Mouse (Mus musculus): ENCODE results near the gene Lamc2. TPM values are rescaled to one million over a fixed set of nuclear protein-coding genes. Genes with fewer than 3 reads are reported as not detected.
"Not testable (repeated sequence)": the region's sequence is repeated elsewhere in the genome, so short reads cannot be mapped to it uniquely, and the experiment has no call there.

The Lamc2 gene
- total RNA-seq, 2 experiments from 2014 or later = 0.02 TPM; not detected in 1

DNA sequence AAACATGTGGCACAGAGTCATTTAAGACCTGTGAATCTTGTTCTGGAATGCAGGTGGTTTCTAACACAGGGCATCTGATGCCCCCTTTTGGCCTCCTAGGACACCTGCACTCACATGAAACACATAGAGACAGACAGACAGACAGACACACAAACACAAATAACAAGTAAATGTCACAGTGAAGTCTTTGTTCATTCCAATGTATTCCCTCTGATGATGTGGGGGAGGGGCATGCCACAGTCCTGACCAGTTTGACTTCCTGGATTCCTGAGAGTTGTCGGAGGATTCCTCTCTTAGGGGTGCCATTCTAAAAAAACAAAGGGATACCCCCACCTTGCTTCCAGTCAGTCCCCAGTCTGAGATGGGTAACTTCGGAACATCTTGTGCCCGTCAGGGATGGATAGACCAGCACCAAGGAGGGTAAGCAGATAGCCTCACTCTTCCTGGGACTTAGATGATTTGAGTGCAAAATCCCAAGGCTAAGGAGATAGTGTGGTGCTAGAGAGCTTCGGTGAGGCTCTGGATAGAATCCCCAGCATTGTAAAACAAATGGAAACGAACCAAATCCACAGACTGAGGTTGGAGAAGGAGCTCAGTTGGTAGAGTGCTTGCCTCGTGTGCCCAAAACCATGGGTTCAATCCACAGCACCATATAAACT is 89.1 kb downstream of the Lamc2 start:
- no peak for ATAC-seq (replicated peaks; ENCODE audit: poor library complexity)

DNA sequence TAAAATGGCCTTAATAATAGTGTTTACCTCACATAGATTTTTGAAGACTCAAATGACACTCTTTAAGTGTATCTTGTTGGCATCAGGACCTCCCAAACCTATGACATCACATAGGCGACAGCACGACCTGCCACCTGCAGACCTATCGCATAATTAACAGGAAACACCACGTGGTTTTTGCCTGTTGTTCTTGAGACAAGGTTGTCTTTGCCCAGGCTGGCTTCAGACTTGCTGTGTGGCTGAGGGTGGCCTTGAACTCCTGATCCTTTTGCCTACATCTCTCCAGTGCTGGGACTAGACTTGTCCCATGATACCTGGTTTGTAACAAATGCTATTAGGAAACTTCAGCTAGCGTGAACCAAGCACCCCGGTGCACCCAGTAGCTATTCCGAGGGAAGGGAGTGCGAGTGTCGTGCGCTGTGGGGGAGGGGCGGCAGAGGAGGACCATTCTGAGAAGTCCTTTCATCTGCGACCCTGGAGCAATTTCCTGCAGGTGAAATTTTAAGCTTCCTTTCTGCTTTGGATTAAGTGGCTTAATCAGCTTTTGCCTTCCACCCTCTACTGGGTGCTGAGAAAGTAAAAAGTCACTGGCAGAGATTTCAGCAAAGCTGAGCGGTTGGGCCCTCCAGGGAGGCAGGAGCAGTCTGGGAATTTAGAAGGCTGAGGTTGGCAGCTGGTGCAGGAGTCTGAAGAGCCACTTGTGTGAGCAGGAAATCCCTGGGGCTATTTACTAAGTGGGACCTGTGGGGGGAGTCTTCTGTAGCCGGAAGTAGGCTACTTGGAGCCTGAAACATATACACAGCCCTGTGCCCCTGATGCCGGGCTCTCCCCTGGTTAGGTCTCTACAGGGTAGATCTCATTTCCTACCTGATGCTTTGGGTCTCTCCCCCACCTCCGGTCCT is 90.2 kb downstream of the Lamc2 start:
- no peak for ATAC-seq (replicated peaks; ENCODE audit: poor library complexity)

DNA sequence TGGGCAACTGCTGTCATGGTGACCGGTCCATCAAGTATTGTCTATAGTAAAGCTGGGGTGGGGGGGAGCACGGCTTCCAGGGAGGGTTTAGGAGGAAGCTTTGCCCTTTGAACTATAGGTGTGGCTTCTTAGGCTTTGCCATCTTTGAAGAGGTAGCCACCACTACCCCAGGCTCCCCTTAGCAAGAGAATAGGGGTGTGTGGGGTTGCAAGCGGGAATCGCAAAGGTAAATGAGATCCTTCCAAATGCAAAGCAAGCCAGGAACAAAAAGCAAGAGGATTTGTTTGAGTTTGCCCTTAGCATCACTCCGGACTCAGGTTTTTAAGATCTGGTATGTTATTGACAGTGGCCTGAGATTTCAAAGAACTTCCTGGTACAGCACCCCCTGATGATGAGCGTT is 90.9 kb downstream of the Lamc2 start:
- ATAC-seq (replicated peaks; ENCODE audit: poor library complexity) = no peak

DNA sequence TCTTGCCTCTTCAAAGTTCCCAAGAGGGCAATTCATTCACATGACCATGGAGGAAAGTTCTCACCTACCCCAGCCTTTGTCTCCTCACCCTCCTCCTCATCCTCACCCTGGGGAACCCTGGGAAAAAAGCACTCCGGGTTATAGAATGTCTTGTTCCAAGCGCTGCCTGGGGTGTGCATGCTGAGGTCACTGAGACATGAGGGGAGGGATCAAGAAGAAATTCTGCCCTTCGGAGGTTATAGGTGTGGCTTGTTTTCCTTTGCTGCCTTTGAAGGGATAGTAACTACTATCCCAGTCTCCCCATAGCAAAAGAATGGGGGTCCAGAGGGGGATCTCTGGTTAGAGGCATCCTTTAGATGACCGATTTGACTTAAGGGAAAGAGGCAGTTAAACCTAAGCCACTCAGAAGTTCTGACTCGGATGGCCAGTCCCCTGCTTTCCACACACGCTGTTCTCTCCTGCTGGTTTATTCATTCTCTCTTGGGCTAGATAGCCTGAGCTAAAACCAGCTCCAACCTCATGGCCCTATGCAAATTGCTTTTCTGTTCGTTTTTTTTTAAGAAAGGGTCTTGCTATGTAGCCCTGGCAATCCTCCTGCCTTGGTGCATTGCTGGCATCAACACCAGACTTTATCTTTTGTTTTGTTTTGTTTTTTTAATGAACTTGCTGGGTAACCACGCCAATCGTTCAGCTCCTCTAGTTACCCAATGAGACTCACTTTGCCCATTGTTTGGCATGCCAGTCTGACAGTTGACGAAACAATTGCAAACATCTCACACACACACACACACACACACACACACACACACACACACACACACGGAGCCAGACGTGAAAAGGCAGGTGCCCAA is 91.8 kb downstream of the Lamc2 start:
- no peak for ATAC-seq (replicated peaks; ENCODE audit: poor library complexity)

DNA sequence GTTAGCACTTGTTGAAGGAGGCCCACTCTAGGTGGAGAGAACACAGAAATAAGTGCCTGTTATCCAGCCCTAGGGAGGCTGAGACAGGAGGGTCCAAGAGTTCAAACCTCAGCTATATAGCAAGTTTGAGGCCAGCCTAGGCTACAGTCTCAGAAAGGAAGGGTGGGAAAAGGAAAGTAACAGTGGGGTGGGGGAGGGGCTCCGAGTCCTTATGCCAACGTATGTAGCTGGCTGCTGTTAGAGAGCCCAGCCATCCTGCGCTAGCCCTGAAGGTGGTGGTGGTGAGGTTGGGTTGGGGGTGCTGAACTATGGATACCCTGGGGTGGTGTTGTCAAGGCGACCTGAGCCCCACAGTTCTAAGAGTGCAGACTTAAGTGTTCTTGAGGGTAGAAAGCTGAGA is 92.7 kb downstream of the Lamc2 start:
- ATAC-seq (replicated peaks; ENCODE audit: poor library complexity) = no peak

GRCm38 (mm10) chr1:153093172-153093571 is 93.1 kb downstream of the Lamc2 start:
- ATAC-seq (replicated peaks; ENCODE audit: poor library complexity) = no peak

GRCm38 (mm10) chr1:153092237-153092975 is 93.8 kb downstream of the Lamc2 start:
- peak; percentile 96 for ATAC-seq (replicated peaks; ENCODE audit: poor library complexity)

- ATAC-seq (replicated peaks; ENCODE audit: poor library complexity) = no peak
Observed at GRCm38 (mm10) chr1:153091438-153092236, 94.6 kb downstream of the Lamc2 start.

DNA sequence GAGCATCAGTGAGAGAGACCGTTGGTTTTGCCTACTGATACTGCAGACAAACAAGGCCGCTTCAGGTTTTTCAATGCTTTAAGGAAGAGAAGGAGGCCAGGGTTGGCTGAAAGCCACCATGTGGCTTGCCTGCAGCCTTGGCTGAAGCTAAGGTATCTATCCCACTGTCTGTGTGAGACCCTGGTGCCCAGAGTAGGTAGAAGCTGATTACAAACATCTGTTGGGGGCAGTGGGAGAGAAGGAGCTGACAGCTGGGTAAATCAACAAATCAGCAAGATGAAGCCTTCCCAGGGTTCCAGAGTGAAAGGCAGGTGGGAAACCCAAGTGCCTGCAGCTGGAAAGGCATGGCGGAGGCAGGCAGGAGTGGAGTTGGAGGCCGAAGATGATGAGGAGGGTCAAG is 95.4 kb downstream of the Lamc2 start:
- no peak for ATAC-seq (replicated peaks; ENCODE audit: poor library complexity)

DNA sequence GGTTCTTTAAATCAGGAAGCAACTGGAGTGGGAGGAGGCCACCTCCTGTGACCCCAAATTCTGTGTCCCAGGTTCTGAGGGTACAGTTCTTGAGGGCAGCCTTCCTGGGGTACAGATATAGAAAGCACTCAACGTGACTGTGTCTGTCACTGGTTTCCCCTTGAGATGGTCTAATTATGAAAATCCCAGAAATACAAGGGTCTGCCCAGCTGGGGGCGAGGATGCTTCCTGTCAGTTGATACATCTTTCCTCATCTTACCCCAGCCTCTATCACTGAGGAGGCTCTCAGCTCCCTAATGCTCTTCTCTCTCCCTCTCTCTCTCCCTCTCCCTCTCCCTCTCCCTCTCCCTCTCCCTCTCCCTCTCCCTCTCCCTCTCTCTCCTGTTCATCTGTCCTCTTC is 96.2 kb downstream of the Lamc2 start:
- ATAC-seq (replicated peaks; ENCODE audit: poor library complexity) = no peak

DNA sequence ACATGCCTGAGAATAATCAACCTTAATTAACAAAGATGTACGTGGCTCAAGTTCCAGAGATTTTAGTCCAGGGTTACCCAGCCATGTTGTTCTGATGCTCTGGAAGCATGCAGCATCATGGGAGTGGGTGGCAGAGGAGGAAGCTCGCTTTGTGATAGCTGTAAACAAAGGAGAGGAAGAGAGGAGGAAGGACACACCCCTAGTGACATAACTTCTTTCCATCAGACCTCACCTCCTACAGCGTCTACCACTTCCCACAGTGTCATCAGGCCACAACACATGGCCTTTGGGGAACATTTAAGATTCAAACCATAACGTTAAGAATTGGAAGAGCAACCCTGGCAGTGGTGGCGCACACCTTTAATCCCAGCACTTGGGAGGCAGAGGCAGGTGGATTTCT is 98.5 kb downstream of the Lamc2 start:
- ATAC-seq (replicated peaks; ENCODE audit: poor library complexity) = no peak

GRCm38 (mm10) chr1:153085198-153085597 is 101.0 kb downstream of the Lamc2 start:
- ATAC-seq (replicated peaks; ENCODE audit: poor library complexity) = peak; percentile 89

GRCm38 (mm10) chr1:153084191-153084590 is 102.1 kb downstream of the Lamc2 start:
- no peak for ATAC-seq (replicated peaks; ENCODE audit: poor library complexity)

GRCm38 (mm10) chr1:153083233-153083632 is 103.0 kb downstream of the Lamc2 start:
- not testable (repeated sequence) for ATAC-seq (replicated peaks; ENCODE audit: poor library complexity)

GRCm38 (mm10) chr1:153075955-153076354 is 110.3 kb downstream of the Lamc2 start:
- peak; percentile 44; the same call in 1 of the 2 replicates for ATAC-seq (replicated peaks; ENCODE audit: poor library complexity)

GRCm38 (mm10) chr1:153075087-153075736 is 111.0 kb downstream of the Lamc2 start:
- ATAC-seq (replicated peaks; ENCODE audit: poor library complexity) = no peak

DNA sequence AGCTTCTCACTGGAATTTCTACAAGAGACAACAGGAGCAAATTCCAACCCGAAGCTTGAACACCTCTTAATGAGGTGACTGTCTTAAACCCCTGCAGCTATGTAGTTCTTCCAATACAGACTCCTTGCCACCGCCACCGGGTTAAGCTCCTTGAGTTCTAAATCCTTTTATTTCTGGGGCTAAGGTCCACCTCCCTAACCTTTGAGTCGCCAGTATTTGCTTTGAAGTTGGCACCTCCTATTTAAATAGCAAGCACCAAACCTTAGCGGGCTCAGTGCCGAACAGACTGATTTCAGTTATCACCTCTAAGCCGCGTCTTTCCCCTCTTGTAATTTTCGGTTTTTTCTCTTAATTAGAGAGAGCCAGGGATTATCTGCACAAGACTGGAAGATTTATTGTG is 112.8 kb downstream of the Lamc2 start:
- ATAC-seq (replicated peaks; ENCODE audit: poor library complexity) = no peak

Measured in megakaryocyte progenitor cell, adult 5-6 weeks (primary cell).